Mouse (Mus musculus) embryonic facial prominence, embryonic 14.5 days (tissue): ENCODE results near the gene Syne1. TPM values are rescaled to one million over a fixed set of nuclear protein-coding genes. Genes with fewer than 3 reads are reported as not detected.

Experiments used
- ATAC-seq: fragments of 200-750 bp; cut with Nextera tagmentation; 2 replicates; pipeline ENCODE4 v1.8.0; 2017; ENCODE audit warnings: low read depth, moderate number of reproducible peaks, moderate TSS enrichment
- DNase-seq: peaks from one replicate; pipeline ENCODE4 v3.0.0-alpha.2; 2015; ENCODE audit warnings: low spot score
- H3K27ac ChIP-seq: fragments of 300-500 bp; sonication (generic); replicated peaks from 2 replicates; pipeline ENCODE4 v1.5.1; 2014; ENCODE audit warnings: low read depth, mild to moderate bottlenecking, low read length, moderate library complexity
- H3K27me3 ChIP-seq: fragments of 300-500 bp; sonication (generic); replicated peaks from 2 replicates; pipeline ENCODE4 v1.6.1; 2014; ENCODE audit warnings: low read length; ENCODE audit not compliant: control insufficient read depth, insufficient read depth
- H3K36me3 ChIP-seq: fragments of 300-500 bp; sonication (generic); 2 replicates; pipeline ENCODE4 v1.6.1; 2014; ENCODE audit warnings: low read length, mixed read lengths; ENCODE audit not compliant: control insufficient read depth, insufficient read depth
- H3K4me1 ChIP-seq: fragments of 300-500 bp; sonication (generic); 2 replicates; pipeline ENCODE4 v1.6.1; 2014; ENCODE audit warnings: antibody characterized with exemption, low read length; ENCODE audit not compliant: control insufficient read depth, insufficient read depth
- H3K4me2 ChIP-seq: fragments of 300-500 bp; sonication (generic); 2 replicates; pipeline ENCODE4 v1.6.1; 2014; ENCODE audit warnings: low read depth, mild to moderate bottlenecking, low read length, moderate library complexity, mixed read lengths
- H3K4me3 ChIP-seq: fragments of 300-500 bp; sonication (generic); 2 replicates; pipeline ENCODE4 v1.5.1; 2014; ENCODE audit warnings: low read depth, mild to moderate bottlenecking, low read length
- H3K9ac ChIP-seq: fragments of 300-500 bp; sonication (generic); 2 replicates; pipeline ENCODE4 v1.6.1; 2014; ENCODE audit warnings: low read depth, mild to moderate bottlenecking, low read length, moderate library complexity, mixed read lengths
- H3K9me3 ChIP-seq: fragments of 300-500 bp; sonication (generic); 2 replicates; pipeline ENCODE4 v1.6.1; 2016; ENCODE audit warnings: low read length; ENCODE audit not compliant: control insufficient read depth
- WGBS: fragments of 180-500 bp; shearing (Covaris S2); extraction: QIAGEN DNeasy Blood & Tissue Kit; methylation state at CpG from one replicate; pipeline ENCODE4 v1.1.7; 2014; 5-methylcytosine and 5-hydroxymethylcytosine counted together
- polyA plus RNA-seq: library from polyadenylated mRNA; unstranded; fragments of >200 nt; fragmentation: Nextera tagmentation; extraction: Ambion mirVana; gene quantifications from 2 replicates; pipeline ENCODE4 v1.2.1, GENCODE M21; 2014

Gene Syne1
- polyA plus RNA-seq, 1 experiment from 2014 or later: 14.4 TPM

GRCm38 (mm10) chr10:5443020-5443419 is 108.3 kb downstream of the Syne1 start:
- Histone ChIP-seq H3K4me3 (no peak overlapping the region), H3K4me1 (no peaks in the 10 kb centered on the region), H3K27ac (no peak overlapping the region), H3K4me2 (no peak overlapping the region), H3K9me3 (no peaks in the 10 kb centered on the region), H3K36me3 (no peaks in the 10 kb centered on the region), H3K9ac (no peak overlapping the region), H3K27me3 (no peaks in the 10 kb centered on the region)
- 93% methylated on average over 2 of the region's 2 CpGs for WGBS
- ATAC-seq (no peak), DNase-seq (no peak)

GRCm38 (mm10) chr10:5439802-5440350 is 111.4 kb downstream of the Syne1 start:
- Histone ChIP-seq H3K4me2 (no peak overlapping the region), H3K9ac (no peak overlapping the region), H3K4me1 (no peaks in the 10 kb centered on the region), H3K27me3 (no peaks in the 10 kb centered on the region), H3K9me3 (no peaks in the 10 kb centered on the region), H3K4me3 (no peak overlapping the region), H3K36me3 (no peaks in the 10 kb centered on the region), H3K27ac (no peak overlapping the region)
- no peak for ATAC-seq
- DNase-seq: no peak
- WGBS: 39% methylated on average over 2 of the region's 2 CpGs

GRCm38 (mm10) chr10:5437766-5438165 is 113.5 kb downstream of the Syne1 start:
- Histone ChIP-seq H3K9me3 (no peaks in the 10 kb centered on the region), H3K27ac (no peak overlapping the region), H3K4me2 (no peak overlapping the region), H3K9ac (no peak overlapping the region), H3K27me3 (no peaks in the 10 kb centered on the region), H3K4me1 (no peaks in the 10 kb centered on the region), H3K4me3 (no peak overlapping the region), H3K36me3 (no peaks in the 10 kb centered on the region)
- DNase-seq (no peak), ATAC-seq (no peak)
- 85% methylated on average over 2 of the region's 2 CpGs for WGBS

GRCm38 (mm10) chr10:5423984-5424383 is 127.3 kb downstream of the Syne1 start:
- ATAC-seq: no peak
- Histone ChIP-seq H3K36me3 (no peaks in the 10 kb centered on the region), H3K9me3 (no peaks in the 10 kb centered on the region), H3K4me2 (no peak overlapping the region), H3K4me3 (no peak overlapping the region), H3K4me1 (no peaks in the 10 kb centered on the region), H3K27me3 (no peaks in the 10 kb centered on the region), H3K27ac (no peak overlapping the region), H3K9ac (no peak overlapping the region)
- 79% methylated on average over 4 of the region's 4 CpGs for WGBS
- no peak for DNase-seq

DNA sequence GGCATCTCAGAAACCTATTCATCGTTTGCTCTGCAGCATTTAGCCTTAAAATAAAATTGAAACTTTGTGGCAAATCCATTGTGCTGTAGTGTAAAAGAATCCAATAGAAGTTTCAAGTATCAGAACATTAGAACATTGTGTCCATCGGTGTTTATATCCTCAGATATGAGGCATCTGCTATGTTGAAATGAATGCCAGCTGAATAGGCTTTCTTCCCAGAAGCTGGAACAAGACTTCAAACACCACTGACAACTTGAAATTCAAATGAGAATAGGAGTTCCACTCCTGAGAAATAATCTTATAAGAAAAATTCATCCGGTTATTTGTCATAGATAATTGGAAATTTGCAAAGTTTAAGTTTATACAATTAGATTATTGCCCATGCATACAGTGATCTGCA is 135.6 kb downstream of the Syne1 start:
- no peaks in the 10 kb centered on the region for H3K36me3 ChIP-seq
- H3K4me1 ChIP-seq: no peaks in the 10 kb centered on the region
- no peak overlapping the region for H3K4me2 ChIP-seq
- 75% methylated on average over 3 of the region's 3 CpGs for WGBS
- H3K9ac ChIP-seq: no peak overlapping the region
- H3K27ac ChIP-seq: no peak overlapping the region
- no peaks in the 10 kb centered on the region for H3K9me3 ChIP-seq
- DNase-seq (no peak), ATAC-seq (no peak)
- no peak overlapping the region for H3K4me3 ChIP-seq
- H3K27me3 ChIP-seq: no peaks in the 10 kb centered on the region

DNA sequence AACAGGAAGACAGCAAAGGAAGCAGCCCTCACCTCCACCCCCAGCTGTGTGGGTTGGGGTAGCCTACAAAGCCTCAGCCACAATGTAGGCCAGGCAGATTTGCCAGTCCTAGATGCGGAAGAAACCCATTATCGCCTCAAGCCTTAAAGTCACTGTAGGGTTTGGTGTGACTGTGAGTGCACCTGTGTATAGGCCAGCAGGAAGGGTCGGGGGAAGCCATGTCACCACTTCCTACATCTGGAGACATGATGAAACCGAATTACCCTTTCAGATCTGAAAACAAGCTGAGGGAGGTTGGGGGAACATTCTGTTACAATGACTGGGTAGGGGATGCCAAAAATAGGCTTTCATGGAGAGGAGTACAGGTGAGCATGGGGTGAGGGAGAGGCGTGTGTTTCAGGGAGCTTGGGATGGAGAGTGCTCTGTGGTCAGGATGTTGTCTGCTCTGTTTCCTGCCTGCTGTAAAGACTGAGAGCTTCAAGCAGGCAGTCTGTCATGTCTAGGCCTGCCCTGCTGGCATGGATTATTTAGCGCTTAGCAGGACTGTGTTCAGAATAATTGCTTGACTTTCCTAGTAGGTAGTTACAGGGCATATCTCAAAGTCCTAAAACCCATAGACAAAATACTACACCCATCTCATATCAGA is 167.0 kb downstream of the Syne1 start:
- DNase-seq (peak; percentile 31), ATAC-seq (peak; percentile 71; the same call in 1 of the 2 replicates)
- H3K9me3 ChIP-seq: no peaks in the 10 kb centered on the region; the same call in 1 of the 2 replicates
- no peak overlapping the region for H3K27ac ChIP-seq
- H3K9ac ChIP-seq: no peak overlapping the region
- H3K4me3 ChIP-seq: no peak overlapping the region
- H3K27me3 ChIP-seq: no peaks in the 10 kb centered on the region
- WGBS: 64% methylated on average over 6 of the region's 6 CpGs
- H3K4me2 ChIP-seq: no peak overlapping the region
- no peaks in the 10 kb centered on the region for H3K4me1 ChIP-seq
- no peaks in the 10 kb centered on the region for H3K36me3 ChIP-seq

- no peak overlapping the region for H3K27ac ChIP-seq
- no peak overlapping the region for H3K4me2 ChIP-seq
- no peaks in the 10 kb centered on the region for H3K36me3 ChIP-seq
- H3K4me3 ChIP-seq: no peak overlapping the region
- DNase-seq (no peak), ATAC-seq (no peak)
- no peaks in the 10 kb centered on the region for H3K9me3 ChIP-seq
- H3K27me3 ChIP-seq: no peaks in the 10 kb centered on the region
- 88% methylated on average over 4 of the region's 4 CpGs for WGBS
- H3K9ac ChIP-seq: no peak overlapping the region
- no peaks in the 10 kb centered on the region for H3K4me1 ChIP-seq
Observed at GRCm38 (mm10) chr10:5381536-5381935, 169.7 kb downstream of the Syne1 start.

DNA sequence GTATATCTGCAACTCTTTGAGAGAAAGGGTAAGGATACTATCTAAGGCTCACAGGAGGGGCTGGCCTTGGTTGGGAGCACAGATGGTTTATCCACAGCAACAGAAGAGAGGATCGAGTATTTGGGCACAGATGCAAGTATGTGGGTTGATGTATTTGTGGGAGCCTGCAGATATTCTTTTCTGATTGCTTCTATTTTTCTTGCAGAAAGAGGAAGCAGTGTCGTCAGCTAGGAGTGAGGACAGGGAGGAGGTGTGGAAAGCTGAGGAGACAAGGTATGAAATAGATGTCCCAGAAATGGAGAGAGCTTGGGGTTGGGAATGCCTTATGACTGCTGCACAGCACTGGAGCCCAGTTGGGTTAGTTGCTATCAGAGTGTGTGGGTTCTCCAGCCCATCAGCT is 172.3 kb downstream of the Syne1 start:
- Histone ChIP-seq H3K9ac (no peak overlapping the region), H3K4me3 (no peak overlapping the region), H3K4me1 (no peaks in the 10 kb centered on the region), H3K9me3 (no peaks in the 10 kb centered on the region), H3K4me2 (no peak overlapping the region), H3K27me3 (no peaks in the 10 kb centered on the region), H3K36me3 (no peaks in the 10 kb centered on the region), H3K27ac (no peak overlapping the region)
- DNase-seq (no peak), ATAC-seq (no peak)
- 82% methylated on average over 2 of the region's 2 CpGs for WGBS

DNA sequence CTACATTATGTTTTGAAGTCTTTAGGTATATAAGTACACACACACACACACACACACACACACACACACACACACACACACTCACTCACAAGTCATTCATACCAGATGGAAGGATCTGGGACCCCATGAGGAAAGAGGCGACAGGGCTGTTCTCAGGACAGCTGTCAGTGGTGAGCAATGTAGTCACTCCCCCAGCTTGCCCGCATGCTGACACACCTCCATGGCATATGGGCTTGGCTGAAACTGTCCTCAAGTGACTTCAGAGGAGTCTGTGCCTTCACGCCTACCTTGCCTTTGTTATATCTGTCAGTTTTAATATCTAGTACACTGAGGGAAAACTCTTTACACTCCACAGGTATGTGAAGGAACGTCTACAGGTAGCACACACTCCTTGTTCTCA is 181.7 kb downstream of the Syne1 start:
- H3K9me3 ChIP-seq: no peaks in the 10 kb centered on the region
- ATAC-seq (no peak), DNase-seq (no peak)
- no peak overlapping the region for H3K9ac ChIP-seq
- H3K4me3 ChIP-seq: no peak overlapping the region
- WGBS: 82% methylated on average over 4 of the region's 4 CpGs
- no peaks in the 10 kb centered on the region for H3K36me3 ChIP-seq
- H3K27ac ChIP-seq: no peak overlapping the region
- H3K4me2 ChIP-seq: no peak overlapping the region
- H3K27me3 ChIP-seq: no peaks in the 10 kb centered on the region
- no peaks in the 10 kb centered on the region for H3K4me1 ChIP-seq
